Mouse (Mus musculus): ENCODE measurements at regions not wholly inside any gene's neighbourhood (a gene's known extent, or its start where the extent isn't known, plus 50 kb on each side); places are given as distances from the start of the nearest gene placed in this dataset.
A peak's percentile ranks its signal among the peaks of the same experiment; 100 is the strongest.

DNA sequence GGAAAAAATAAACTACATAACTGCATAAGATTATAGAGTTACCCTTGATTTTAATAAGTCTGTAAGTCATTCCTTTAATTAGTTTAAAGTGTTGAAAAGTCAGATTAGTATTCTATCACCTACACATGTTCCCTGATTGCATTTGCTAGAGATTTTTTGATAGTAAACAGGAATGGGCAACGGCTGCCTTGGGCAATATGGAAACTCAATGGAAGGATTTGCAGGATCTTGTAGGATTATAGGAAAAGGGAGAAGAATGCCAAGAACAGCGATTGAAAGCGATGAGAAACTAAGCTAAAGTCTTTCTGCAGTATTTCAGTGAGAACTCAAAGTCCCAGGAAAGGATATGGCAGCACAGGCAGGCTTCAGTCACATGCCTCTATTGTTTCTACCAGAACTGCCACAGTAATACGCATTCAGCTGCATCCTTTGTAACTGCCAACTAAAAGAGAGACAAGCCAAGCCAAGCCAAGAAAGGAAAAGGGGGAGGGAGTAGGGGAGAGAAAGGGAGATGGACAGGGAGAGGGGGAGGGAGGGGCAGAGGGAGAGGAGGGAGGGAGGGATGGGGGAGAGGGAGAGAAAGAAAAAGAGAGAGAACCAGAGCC is 340.3 kb downstream of the Kif16b start:
- DNase-seq = peak in 1 of 2 experiments; percentile 28

- DNase-seq = no peak
Observed at GRCm38 (mm10) chr2:142560400-142560799, 340.9 kb downstream of the Kif16b start.

GRCm38 (mm10) chr2:142559946-142560345 is 341.4 kb downstream of the Kif16b start:
- DNase-seq = no peak

GRCm38 (mm10) chr2:142554851-142555250 is 346.5 kb downstream of the Kif16b start:
- peak; percentile 81 to 85 for DNase-seq

DNA sequence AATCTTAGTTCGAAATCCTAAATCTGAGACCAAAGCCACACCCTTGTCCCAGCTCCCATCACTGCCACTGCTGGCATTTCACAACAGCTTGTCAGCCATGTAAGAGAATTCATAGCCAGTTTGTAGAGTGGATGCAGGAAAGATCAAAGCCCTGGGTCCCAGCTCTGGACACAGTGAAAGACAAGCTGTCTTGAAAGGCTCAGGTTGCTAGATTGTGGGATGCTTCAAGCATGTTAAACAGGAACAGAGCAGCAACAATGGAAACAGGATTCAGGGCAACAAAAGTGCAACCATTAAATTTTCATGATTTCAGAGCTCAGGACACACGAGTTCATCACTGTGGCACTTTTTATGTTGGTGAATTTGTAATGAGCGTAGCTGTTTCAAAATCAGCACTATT is 349.6 kb downstream of the Kif16b start:
- DNase-seq = no peak

DNA sequence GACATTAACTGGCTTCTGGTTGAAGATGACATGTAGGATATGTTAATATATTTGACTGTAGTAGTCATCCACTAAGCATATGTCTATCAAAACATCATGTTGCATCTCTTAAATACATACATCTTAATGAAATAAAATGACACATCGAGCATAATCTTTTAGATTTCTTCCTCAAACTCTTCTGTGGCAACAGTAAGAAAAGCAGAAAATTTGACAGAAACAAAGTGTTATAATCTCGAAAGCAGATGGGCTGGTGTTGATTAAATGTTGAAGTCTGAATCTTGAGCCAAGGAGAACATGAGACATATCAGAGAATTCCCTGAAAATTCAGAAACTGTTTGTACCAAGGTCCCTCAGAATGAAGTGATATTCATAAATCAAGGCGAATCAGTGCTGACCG is 352.6 kb downstream of the Kif16b start:
- no peak for DNase-seq

GRCm38 (mm10) chr2:142544937-142545336 is 356.4 kb downstream of the Kif16b start:
- DNase-seq = no peak

GRCm38 (mm10) chr2:142539980-142540379 is 361.4 kb downstream of the Kif16b start:
- DNase-seq = no peak

DNA sequence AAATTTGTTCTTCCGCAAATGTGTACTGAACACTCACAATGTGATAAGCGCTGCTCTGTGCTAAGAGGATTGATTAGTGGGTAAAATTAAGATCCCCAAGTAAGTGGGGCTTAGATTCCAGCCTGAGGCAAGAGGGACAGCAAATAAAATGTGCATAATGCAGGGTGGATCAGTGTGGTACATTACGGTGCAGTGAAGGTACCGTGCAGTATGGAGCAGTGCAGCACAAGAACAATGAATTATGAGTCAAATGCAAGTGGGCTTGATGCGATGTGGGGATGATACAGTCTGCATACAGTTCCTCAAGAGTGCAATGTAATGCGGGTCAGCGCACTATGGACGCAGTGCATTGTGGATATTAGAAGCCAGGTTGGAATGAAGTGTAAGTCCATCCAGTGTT is 367.8 kb downstream of the Kif16b start:
- no peak for DNase-seq

- no peak for DNase-seq
Observed at GRCm38 (mm10) chr2:142522471-142522870, 378.9 kb downstream of the Kif16b start.

DNA sequence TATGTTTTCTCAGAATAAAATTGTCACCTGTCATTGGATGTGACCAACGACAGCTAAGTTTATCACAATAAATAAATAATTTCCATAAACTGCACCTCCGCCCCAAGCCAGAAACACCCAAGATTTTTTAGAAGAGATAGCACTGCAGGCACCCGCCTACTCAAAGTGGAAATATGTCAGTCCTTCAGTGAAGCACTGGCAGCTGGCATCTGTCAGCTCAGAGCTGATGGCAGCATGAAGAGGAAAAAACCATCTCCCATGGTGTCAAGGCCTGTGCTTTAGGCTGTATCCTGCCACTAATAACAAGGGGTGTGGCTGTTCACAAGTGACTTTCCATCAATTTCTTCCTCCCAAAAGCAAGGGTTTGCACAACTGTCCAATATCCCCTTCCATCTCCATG is 383.6 kb downstream of the Kif16b start:
- peak; percentile 5 to 7 for DNase-seq

- DNase-seq = no peak
Observed at GRCm38 (mm10) chr2:142505216-142505615, 396.1 kb downstream of the Kif16b start.

Measured in cerebellum, postnatal 14 days (tissue).